Mouse (Mus musculus): Measurements from ENCODE around the gene Ranbp2.

GRCm38 (mm10) chr10:58459896-58460295 lies 13.2 kb downstream of the Ranbp2 start:
- TF ChIP-seq CTCF (IDR thresholded peaks at IDR 0.05), result no peak
- TF ChIP-seq EP300 (IDR thresholded peaks at IDR 0.05; ENCODE audit: insufficient read depth, low read depth, low read length), result no peak

All from heart, adult 2 months (tissue).